Mouse (Mus musculus) B cell, adult 2 months (primary cell): ENCODE measurements around the gene F5.
"Not testable (repeated sequence)": the region's sequence is repeated elsewhere in the genome, so short reads cannot be mapped to it uniquely, and the experiment has no call there.

Experiments used
- DNase-seq, 2 experiments: peaks; one replicate each; pipeline ENCODE4 v3.0.0; 2022

Gene F5

GRCm38 (mm10) chr1:164162745-164163144 lies 11.1 kb downstream of the F5 start:
- DNase-seq: no peak

GRCm38 (mm10) chr1:164168818-164169217 lies 17.2 kb downstream of the F5 start:
- no peak for DNase-seq

- DNase-seq: no peak
Measured at GRCm38 (mm10) chr1:164170434-164170833, 18.8 kb downstream of the F5 start.

- no peak for DNase-seq
Measured at GRCm38 (mm10) chr1:164173145-164173544, 21.5 kb downstream of the F5 start.

- peak; percentile 41 to 54 for DNase-seq
Measured at GRCm38 (mm10) chr1:164176856-164177255, 25.2 kb downstream of the F5 start.

GRCm38 (mm10) chr1:164178429-164178828 lies 26.8 kb downstream of the F5 start:
- DNase-seq: no peak

- DNase-seq: peak; percentile 79 to 82
Measured at GRCm38 (mm10) chr1:164184142-164184870, 32.7 kb downstream of the F5 start.

- DNase-seq: no peak
Measured at GRCm38 (mm10) chr1:164184871-164185223, 33.2 kb downstream of the F5 start.

- no peak for DNase-seq
Measured at GRCm38 (mm10) chr1:164185316-164185715, 33.7 kb downstream of the F5 start.

- no peak for DNase-seq
Measured at GRCm38 (mm10) chr1:164187002-164187560, 35.4 kb downstream of the F5 start.

GRCm38 (mm10) chr1:164199551-164199950 lies 47.9 kb downstream of the F5 start:
- no peak for DNase-seq

GRCm38 (mm10) chr1:164208437-164208836 lies 56.8 kb downstream of the F5 start:
- DNase-seq: no peak

GRCm38 (mm10) chr1:164210899-164211298 lies 59.3 kb downstream of the F5 start:
- no peak for DNase-seq

GRCm38 (mm10) chr1:164212686-164213085 lies 61.0 kb downstream of the F5 start:
- DNase-seq: no peak

GRCm38 (mm10) chr1:164214190-164214589 lies 62.6 kb downstream of the F5 start:
- no peak for DNase-seq

GRCm38 (mm10) chr1:164215097-164215496 lies 63.5 kb downstream of the F5 start:
- no peak for DNase-seq

GRCm38 (mm10) chr1:164215540-164215939 lies 63.9 kb downstream of the F5 start:
- DNase-seq: no peak

GRCm38 (mm10) chr1:164217791-164218685 lies 66.4 kb downstream of the F5 start:
- DNase-seq: peak in 1 of 2 experiments; percentile 10

- DNase-seq: no peak
Measured at GRCm38 (mm10) chr1:164220261-164220660, 68.6 kb downstream of the F5 start.

- DNase-seq: no peak
Measured at GRCm38 (mm10) chr1:164223089-164223488, 71.5 kb downstream of the F5 start.

GRCm38 (mm10) chr1:164231937-164232570 lies 80.4 kb downstream of the F5 start:
- not testable (repeated sequence) for DNase-seq

- no peak for DNase-seq
Measured at GRCm38 (mm10) chr1:164233447-164233846, 81.8 kb downstream of the F5 start.

GRCm38 (mm10) chr1:164235078-164235477 lies 83.4 kb downstream of the F5 start:
- DNase-seq: no peak
